Mouse (Mus musculus) MEL-GATA-1-ER (cell line): Measurements from ENCODE around the gene Hic1.
"Not testable (repeated sequence)": the region's sequence is repeated elsewhere in the genome, so short reads cannot be mapped to it uniquely, and the experiment has no call there.

ENCODE experiments used
- DNase-seq: peaks from one replicate; pipeline ENCODE4 v3.0.0-alpha.2; 2012; ENCODE audit warnings: low read depth; ENCODE audit errors: extremely low read depth

Gene Hic1

DNA sequence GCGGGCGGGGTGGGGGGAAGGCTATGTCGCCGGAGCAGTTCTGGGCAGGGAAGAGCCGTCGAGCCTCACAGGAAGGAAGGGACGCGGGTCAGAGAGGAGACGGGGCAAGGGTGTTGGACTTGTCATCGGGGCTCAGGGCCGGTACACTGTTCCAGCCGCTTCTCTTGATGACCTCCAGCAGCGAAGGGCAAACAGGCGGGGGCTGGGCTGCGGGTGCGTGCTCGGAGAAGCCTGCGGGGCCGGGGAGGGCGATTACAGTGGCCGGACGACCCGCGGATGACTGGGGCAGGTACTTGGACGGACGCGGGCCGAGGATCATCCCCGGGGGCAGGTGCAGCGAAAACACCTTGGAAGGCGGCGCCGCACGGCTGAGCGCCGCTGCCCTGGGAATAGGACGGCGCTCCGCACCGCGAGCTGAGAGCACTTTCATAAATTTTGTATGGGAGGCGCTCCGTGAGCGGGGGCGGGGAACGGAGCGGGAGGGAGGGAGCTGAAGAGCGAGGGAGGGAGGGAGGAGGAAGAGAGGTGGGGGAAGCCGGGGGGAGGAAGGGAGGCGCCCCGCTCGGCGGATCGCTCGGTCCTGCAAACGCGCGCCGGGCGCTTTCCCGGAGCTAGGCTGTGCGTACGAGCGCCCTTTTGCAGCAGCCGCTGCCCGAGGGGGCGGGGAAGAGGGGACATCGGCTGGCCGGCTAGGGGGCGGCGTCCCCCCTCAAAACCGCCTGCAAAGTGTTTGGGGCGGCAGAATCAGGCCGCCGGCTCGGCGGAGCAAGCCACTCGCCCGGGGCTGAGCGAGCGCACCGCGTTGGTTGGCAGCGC lies 24.1 kb upstream of the Hic1 start, which contains the start of gene Rtn4rl1:
Gene Rtn4rl1, plus strand, starts transcription at position 528 of the 816 bp plus-strand sequence.
- no peak for DNase-seq

DNA sequence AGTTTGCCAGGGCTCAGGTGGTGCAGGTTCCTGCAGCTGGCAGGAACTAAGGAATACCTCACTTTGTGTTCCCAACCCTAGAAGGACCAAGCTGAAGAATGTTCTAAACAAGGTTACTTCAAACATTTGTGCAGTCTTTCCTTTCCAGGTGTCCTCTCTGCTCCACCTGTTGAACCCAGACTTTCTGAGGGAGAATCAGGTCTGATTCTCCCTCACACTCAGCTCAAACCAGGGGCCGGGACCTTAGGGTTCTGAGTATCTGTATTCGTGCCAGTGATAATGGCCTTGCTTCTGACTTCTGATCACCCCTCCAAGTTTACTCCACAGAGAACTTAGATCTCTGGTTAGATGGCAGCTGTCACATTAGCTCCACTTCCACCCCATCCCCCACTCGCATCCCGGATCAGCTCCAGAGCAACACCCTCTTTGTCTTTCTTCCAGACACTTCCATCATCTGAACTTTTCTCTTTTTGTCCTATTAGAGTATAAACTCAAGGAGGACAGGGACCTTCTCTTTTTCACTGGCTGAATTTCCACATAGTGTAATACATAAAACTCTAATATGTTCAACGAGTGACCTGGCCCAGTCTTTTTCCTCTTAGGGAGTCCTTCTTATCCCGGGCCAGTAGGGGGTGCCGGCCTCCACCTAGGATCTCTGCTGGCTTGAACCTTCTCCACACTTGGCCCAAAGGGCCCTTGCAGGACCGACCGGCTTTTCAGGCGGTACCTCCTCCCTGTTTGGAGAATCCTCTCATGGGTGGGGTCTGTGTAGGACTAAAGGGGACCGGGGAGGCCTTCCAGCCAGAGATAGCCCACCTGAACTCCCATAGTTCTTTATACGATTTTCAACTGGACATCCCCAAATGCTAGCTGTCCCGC lies 23.3 kb upstream of the Hic1 start:
- no peak for DNase-seq

DNA sequence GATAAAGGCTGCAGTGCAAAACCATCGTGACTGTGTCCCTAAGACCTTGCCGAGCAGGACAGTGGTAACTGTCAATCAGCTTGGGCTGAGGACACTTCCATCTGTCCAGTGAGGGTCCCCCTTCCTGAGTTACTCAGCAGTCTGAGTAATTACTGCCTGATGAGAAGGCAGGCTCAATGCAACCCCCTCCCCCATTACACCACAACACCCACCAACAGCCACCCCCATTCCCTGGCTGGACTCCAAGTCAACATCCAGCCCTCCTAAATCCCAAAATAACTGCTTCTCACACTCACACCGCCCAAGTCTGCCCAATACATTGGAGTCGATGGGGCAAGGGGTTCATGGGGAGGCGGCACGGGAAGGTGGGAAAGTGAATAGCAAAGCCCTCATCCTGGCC lies 22.5 kb upstream of the Hic1 start:
- DNase-seq, result no peak

DNA sequence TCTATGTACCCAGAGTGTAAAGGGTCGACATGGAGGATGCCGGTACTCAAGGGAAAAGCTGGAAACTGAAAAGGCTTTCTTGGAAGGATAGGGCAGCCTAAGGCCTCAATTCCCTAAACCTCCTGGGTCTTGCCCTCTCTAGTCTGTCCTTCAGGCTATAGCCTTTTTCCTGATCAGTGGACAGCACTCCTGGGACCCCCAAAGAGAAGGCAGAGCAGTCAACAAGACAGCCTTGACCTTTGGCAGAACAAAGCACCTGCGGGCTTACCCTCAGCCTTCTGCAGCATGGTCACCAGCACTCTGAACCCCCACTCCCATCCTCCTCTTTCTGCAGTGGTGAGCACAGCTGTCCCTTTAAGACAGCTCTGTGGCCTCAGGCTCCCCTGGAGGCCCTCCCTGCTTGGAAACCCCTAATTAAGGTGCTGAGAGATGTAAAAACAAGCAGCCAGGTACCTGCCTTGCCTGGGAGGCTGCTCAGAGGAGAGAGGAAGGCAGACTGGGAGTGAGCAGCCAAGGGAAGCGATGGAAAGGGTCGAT lies 21.7 kb upstream of the Hic1 start, which contains the start of gene Dph1:
Gene Dph1, minus strand, starts transcription at position 337 of the 537 bp plus-strand sequence.
- DNase-seq, result no peak

DNA sequence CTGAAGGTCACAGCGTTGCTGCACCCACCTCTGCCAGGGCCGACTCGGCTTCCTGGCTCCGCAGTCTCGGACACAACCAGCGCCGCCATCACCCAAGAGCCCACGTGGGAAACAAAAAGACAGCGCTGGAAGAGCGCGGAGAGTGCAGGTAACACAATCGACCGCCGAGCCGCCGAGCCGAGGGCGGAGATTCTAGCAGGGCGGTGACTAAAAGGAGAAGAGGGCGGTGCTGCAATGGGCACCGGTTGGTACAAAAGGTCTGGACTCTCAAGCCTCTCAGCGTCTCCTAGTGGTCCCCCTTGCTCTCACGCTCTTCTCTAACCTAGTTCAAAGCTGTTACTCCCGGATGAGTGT lies 21.0 kb upstream of the Hic1 start:
- no peak for DNase-seq

DNA sequence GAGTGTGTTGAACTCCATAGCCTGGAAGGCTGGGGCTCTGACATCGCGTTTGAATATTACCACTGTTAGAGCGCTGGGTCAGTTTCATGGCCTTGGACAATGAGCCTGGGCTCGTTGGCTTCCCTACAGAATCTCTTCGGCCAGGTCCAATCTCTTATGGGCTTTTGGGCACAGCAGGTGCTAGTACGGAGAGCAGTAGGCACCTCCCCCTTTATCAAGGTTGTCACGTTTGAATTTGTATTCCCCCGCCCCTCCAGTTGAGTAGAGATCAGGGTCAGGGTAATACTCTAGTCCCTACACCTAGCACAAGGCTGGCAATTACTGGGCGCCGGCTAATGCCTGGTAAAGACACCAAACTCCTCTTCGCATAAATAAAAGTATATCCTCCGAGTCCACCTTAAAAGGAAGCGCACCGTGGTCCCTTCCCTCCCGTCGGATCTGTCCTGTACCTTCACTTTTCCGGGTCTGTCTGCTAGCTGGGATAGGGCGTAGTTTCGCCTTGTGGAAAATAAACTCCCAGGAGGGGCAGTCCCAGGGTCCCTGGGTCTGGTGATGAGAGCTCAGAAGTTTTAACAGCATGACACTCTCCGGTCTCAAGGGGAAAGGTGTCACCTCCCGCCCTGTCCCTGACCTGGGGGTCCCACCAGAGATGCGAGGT lies 20.5 kb upstream of the Hic1 start:
- no peak for DNase-seq

DNA sequence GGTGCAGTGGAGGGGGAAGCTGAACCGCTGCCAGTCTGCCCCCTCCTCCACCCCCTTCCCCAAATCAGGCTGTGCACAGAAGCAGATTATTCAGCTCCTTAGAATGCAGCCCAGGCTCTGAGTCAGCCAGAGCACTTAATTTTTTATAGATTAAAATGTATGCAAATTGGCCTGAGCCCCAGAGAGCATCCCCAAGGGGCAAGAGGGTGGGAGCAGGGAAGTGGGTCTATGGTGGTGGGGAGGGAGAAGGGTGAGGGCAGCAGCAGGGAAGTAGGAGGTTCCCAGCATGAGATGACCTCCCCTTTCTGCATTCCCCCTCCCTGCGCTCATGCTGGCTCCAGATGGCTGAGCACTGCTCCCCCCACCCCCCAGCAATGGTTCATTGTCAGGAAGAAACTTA lies 15.7 kb upstream of the Hic1 start:
- no peak for DNase-seq

DNA sequence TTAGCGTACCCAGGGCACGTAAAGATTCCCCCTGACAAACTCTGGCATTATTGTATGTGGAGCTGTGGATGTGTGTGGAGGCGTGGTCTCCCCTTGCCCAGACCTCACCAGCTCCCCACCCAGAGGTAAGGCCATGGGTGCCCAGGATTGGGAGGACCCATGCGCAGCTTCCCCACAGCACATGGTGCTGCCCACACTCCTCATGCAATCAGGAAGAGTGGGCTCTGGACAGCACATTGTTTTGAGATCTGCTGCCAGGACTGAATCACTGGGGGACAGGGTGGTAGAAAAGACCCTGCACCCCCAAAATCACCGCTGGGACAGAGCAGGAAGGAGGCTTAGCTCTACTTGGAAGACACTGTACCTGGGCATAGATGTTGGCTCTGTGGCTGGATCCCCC lies 15.3 kb upstream of the Hic1 start:
- no peak for DNase-seq

DNA sequence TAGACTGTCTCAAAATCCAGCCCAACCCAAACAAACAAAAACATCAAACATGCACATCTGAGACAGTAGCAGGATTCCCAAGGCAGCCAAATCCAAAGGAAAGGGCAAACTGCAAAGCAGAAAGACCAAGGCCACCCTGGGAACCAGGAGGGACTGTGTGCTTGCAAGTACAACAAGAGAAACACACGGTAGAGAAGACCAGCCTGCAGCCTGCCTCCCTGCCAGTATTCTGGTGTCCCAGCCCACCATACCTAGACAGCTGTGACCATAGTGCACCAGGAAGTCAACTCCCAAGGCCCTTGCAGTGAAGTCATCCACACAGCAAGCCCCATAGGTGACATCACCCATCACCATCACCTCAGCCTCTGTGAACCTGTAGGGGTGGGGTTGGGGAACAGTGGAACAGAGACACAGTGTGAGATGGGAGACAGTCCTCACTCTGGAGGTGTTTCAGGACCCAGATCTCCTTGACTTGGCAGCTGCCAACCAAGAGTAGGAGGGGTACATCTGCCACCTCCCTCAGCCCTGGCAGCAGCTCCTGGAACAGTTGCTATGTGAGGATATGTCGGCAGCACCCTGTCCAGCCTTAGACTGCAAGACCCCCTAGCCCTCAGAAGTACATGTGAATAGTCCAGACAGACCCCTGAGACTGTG lies 14.7 kb upstream of the Hic1 start:
- no peak for DNase-seq

DNA sequence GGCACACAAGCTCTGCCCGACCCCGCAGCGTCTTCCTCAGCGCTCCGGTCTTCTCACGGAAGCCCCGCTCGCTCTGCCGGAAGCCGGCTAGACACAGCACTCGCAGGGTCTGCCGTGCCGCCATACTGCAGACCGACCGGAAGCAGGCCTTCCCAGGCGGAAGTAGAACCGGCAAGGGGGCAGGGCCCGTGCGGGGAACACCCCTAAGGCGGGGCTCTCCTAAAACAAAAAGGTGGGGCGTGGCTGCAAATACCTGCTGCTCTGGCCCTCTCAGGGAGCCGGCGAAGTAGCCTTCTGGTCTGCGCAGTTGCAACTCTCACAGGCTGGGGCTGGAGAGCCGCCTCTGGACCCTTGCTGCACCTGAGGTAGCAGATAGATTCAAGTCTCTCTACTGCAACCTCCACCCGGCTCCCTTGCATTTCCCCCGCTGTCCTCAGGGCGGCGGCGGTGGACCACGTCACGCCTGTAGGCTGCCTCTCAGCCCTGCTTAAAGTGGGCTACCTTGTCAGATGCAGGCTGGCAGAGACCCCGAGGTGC lies 9.4 kb upstream of the Hic1 start, which contains the start of gene Ovca2:
Gene Ovca2, minus strand, starts transcription at position 164 of the 537 bp plus-strand sequence.
- no peak for DNase-seq

DNA sequence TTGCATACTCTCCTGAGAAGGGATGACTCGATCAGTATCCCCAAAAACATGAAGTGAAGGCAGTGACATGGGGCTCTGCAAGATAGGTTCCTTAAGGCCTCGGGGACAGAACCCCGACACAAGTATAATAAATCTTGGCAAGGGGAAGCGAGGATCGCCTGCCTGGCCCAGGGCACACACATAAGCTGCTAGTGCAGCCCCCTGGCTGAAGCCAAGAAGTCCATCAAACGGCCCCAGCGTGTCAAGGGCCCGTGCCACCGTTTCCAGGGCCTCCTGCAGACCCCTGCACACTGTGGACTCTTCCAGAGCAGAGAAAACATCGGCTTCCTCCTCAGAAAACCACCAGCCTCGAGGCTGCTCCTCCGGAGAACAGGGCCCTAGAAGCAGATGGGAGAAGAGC lies 8.7 kb upstream of the Hic1 start:
- DNase-seq, result no peak

DNA sequence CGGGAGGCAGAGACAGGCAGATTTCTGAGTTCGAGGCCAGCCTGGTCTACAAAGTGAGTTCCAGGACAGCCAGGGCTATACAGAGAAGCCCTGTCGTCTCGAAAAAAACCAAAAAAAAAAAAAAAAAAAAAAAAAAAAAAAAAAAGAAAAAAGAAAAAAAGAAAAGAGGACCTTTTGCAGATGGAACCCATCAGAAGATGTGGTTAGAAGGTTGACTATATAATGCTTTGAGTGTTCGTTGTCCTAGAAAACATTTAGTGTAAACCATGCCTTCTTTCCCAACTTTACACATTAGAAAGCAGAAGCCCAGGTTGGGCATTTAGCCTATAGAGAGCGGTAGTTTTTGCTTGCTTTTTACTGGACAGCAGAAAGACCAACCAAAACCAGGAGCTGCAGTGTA lies 5.3 kb upstream of the Hic1 start:
- not testable (repeated sequence) for DNase-seq

DNA sequence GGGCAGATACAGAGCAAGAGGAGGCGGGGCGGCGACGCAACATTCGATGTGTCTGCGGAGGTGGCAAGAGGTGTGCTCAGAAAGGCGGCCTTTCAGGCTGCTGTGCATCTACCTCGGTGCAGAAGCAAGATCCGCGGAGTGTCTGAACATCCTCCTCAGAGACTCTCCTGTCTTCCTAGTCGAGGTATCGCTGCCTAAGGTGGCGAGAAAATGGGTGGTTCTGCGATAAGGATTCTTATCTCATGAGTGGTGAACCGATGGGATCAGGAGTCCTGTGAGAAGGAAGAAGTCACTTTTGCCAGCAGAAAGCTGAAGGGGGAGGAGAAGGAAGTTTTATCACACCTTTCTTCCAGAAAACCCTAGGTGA lies 4.5 kb upstream of the Hic1 start:
- DNase-seq, result no peak

DNA sequence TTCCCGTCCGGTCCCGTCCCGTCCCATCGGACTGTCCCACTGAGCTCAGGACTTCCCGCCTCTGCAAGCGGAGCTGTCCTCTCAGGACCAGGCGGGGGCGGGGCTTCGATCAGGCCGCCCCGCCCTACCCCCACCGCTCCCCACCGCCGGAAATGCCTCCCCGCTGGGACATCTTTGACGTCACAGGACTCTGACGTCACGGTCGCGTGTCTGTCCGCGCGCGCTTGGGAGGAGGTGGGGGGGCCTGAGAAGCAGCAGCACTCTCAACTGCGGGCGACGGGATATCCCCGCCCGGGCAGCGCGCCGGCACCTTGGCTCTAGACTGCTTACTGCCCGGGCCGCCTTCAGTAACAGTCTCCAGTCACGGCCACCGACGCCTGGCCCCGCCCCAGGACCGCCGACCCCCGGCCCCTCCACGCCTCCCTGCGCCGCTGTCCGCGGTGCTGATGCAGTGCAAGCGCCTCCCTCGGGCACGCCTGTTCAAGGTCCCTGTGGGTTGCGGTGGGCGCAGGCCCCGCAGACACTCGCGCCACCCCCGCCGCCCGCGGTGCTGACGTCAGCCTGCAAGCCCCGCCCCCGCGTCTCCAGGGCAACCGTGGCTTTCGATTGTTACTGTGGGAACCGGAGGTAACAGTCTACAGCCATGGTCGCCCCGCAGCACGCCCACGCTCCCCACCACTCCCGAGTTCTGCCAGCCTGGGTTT lies 3.9 kb upstream of the Hic1 start:
- no peak for DNase-seq

DNA sequence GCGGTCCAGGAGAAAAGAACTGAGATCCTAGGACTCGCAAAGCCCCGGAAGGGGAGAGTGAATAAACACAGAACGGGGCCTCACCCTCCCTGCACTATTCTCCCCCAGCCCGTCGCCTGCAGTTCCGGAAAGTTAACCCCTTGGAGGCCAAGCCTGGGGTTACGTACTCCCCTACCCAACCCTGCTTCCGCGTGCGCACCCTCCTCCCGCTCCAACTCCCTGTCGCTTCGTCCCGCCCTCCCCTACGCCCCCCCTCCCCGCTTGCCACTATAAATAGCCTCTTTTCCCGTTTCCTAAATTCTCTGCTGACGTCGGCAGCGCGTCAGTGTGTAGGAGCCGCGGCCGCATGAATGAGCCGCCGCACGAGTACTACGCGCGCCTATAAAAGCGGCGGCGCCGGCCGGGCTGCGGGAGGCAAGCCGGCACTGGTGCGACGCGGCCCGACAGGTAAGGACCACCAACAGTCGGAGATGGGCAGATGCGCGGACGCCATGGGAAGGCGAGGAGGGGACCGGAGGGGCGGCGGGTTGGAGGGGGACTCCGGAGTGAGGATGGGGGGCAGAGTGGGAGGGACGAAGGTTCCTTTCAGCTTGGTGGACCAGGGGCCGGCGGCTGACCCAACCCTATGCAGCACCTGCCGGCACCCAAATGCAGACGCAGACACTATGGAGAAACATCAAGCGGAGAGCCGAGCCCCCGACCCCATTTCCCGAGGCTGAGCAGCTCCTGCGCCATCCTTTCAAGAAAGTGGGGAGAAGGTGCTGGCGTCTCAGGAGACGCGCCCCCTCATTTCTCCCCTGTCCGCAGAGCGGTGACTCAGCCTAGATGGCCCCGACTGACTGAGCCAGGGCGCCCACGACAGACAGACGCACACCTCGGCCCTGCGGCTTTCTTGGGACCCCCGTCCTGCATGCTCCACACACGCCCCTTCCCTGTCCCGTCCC lies 3.1 kb upstream of the Hic1 start:
- no peak for DNase-seq

DNA sequence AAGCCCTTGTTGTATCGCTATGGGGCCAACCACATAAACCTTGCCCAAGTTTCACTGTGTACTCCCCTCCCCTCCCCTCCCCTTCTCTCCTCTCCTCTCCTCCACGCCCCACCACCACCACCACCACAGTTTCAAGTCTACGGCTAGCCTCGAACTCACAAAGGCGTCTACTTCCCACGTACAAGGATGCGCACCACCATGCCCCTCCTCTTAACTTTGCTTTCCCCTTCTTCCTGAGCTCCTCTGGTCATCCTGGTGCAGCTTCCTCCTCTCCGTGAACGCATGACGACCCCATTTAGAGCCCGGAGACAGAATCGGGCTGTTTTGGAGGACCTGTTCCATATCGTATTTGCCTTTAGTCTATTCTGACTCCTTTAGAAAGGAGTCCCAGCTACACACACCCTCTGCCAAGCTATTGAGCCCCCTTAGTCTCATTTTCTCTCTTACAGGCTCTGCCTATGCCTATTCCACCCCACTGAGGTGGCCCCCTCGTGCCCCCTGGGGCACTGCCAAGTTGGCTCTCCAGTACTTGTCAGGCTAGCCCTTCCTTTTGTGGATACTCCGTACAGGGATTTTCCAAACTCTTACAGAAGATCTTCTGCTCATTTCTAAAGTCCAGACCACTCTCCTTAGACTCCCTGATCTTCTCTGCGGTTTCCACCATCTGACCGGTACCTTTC lies 2.0 kb upstream of the Hic1 start:
- DNase-seq, result no peak

DNA sequence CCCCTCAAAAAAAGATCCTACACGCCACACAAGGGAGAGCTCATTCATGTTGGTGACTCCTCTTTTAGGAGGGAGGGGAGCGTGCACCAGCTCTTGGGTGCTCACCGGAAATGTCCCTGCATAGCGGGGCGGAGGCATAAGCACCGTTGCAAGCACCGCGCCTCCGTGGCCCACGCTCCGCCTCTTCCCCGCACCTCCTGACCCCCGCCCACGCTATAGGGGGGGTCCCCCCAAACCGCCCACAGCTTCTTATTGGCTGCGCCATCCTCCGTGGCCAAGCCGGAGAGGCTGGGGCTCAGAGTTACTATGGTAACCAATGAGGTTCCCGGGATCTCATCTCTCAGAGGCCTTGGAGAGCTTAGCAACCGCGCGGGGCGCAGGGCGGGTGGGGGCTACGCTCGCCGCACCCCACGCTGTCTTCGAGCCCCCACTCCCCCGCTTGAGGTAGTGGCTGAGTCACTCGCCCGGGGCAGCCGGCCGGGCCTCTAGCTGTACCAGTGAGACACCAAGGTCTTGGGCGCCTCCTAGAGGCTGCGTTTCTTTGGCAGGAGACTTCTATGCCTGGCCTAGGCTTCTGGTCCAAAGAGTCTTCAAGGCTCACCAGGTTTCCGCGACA lies 925 bp upstream of the Hic1 start:
- DNase-seq, result peak; percentile 93
